Mouse (Mus musculus): ENCODE measurements around the gene Zc3h12d.

- no peak for TF ChIP-seq GATA1 (IDR thresholded peaks at IDR 0.05; ENCODE audit: low read length)
- no peak for TF ChIP-seq TAL1 (IDR thresholded peaks at IDR 0.05; ENCODE audit: low read length)
These were observed 34.7 kb downstream of the Zc3h12d start for GRCm38 (mm10) chr10:7866762-7867665.
